Mouse (Mus musculus): Measurements from ENCODE around the gene Treml1.

- no peak for TF ChIP-seq CTCF (IDR thresholded peaks at IDR 0.05; ENCODE audit: low read depth)
- TF ChIP-seq EP300 (IDR thresholded peaks at IDR 0.05; ENCODE audit: low read depth): no peak
These were observed 31.7 kb downstream of the Treml1 start for GRCm38 (mm10) chr17:48391446-48391845.

Data from heart, postnatal 0 days (tissue).